Mouse (Mus musculus): Measurements from ENCODE around the gene Prmt3.

The Prmt3 gene

DNA sequence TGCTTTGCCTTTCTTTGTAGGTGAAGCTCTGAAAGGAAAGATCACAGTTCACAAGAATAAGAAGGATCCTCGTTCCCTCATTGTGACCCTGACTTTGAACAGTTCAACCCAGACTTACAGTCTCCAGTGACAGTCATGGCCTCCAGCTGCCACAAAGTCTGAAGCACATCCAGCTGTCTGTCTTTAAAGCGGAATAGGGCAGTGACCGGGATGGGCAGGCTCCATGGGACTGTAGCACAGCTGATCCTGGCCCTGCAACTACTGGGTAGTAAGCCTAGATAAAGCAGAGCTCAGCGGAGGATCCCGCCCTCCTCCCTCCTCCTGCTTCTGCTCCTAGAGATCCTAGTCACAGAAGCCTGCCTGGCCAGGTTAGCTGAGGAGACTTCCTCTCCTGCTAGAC is 79.2 kb downstream of the Prmt3 start:
- DNase-seq (ENCODE audit: low read depth) = no peak

DNA sequence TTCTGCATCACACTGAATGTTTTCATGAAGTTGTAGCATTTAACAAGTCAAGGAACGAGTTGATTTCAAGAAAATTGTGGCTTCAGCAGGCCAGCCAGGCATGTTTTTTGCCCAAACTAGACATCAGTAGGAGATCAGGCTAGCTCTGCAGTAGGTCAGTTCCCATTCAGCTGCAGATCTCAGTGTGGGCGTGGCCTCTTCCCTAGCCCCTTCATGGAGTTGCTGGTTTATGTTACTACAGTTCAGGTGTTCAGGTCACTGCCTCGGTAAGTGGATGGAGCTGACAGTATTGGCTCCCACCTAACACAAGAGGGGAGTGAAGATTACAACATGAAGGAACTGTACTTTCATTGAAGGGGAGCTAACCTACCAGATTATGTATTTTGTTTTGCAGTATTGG is 80.1 kb downstream of the Prmt3 start:
- DNase-seq (ENCODE audit: low read depth) = no peak

DNA sequence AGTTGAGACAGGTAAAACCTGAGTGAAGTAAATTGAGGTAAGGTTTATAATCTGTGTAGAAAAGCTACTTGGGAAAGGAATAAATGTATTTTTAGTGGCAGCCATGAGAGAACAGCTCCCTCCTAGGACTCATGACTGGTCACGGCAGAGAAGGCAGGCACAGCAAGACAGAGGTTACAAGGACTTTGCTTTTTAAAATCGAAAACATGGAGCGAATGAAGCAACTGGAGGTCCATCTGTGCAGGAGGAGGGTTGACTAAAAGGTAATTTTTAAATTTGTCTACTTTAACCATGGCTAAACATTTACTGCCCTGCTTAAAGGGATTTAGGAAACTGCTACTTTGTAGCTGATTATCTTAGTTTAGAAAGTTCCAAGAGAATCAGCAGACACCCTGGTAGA is 81.7 kb downstream of the Prmt3 start:
- DNase-seq (ENCODE audit: low read depth) = no peak

DNA sequence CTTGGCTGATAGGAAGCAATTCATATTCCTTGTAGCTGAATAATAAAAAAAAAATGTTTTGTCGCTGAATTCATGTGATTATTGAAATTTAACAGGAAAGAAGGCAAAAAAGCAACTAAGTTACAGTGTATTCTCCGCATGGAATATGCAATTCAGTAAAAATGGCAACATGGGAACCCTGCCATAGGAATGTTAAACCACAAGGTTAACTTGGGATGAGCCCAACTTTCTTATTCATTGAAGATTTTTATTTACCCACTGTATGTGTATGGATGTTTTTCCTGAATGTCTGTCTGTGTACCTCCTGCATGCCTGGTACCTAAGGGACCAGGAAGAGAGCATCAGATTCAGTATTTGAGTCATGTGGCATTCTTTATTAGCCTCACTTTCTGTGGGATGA is 83.0 kb downstream of the Prmt3 start:
- DNase-seq (ENCODE audit: low read depth) = no peak

DNA sequence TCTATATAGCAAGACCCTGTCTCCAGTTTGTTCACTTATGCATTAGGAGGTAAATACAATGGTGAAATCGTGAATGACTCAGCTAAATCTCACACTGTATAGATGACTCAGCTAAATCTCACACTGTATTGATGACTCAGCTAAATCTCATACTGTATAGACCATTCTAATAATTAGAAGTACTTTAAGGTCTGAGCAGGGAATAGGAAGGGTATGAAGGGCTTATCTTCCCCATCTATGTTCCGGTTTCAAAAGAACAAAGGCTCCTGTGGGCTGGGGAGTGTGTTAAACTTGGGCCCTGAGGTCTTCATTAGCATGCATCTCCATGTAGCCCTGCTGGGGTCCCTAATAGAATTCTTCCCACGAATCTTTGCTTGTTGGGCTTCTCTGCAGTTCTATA is 85.6 kb downstream of the Prmt3 start:
- DNase-seq (ENCODE audit: low read depth) = no peak

DNA sequence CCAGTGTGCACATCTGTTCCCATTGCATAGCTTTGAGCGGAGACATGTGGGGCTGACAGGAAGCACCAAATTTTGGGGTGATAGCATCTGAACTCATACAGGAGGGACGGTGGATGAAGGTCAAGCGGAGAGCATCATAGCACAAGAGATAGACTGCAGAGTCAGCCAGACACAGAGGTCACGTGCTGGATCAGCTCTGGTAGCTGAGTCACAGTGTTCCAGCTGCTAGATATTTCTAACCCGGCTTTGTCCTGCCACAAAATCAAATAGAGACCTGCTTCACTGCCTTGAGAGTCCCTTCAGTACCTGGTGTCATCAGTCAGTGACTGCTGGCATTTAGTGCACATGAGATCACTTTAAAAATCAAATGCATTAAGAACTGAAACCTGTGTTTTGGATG is 91.5 kb downstream of the Prmt3 start:
- DNase-seq (ENCODE audit: low read depth) = no peak

DNA sequence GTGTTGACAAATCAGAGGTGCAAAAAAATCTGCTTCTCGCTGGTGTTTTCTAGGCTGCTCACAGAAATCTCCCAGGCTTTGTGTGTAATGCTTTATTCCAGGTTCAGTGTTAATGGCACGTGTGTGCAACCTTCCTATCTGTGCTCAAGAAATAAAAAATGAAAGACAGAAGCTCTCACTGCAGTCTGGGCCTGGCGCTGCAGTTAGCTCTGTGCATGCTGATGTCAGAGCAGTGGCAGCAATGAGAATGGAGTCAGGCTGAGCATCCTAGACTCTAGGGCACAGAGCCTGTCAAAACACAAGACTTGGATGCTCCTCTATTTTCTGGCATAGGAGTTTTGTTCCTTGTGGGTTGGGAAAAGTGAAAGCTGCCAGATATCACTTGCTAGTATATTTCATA is 92.1 kb downstream of the Prmt3 start:
- DNase-seq (ENCODE audit: low read depth) = no peak

DNA sequence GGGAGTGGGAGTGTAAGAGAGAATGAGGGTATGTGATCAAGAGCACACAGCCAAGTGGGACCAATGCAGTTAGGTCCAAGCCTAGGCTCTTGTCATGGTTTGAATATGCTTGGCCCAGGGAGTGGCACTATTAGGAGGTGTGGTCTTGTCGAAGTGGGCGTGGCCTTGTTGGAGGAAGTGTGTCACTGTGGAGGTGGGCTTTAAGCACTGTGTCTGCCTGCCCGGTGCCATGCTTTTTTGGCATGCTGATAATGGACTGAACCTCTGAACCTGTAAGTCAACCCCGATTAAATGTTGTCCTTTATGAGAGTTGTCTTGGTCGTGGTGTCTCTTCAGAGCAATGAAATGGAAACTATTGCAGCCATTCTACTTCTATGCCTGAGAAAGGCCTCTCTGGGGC is 99.2 kb downstream of the Prmt3 start:
- no peak for DNase-seq (ENCODE audit: low read depth)

DNA sequence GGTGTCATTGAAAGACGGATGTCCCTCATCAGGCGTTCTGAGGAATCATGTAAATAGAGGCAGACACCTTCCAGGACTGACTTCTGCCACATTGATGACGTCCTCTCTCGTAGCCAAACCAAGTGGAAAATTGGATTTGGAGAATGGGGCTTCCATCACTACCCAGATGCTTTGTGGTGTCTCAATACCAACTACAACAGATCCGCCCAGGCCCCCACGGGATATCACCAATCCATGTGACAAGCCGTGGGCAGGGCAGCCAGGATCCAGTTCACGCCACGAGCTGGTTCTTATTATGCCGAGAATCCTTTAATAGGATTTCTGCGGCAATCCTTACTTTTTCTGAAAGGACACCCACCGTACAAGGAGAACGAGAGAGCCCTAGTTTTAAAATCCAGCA is 100.9 kb downstream of the Prmt3 start:
- no peak for DNase-seq (ENCODE audit: low read depth)

DNA sequence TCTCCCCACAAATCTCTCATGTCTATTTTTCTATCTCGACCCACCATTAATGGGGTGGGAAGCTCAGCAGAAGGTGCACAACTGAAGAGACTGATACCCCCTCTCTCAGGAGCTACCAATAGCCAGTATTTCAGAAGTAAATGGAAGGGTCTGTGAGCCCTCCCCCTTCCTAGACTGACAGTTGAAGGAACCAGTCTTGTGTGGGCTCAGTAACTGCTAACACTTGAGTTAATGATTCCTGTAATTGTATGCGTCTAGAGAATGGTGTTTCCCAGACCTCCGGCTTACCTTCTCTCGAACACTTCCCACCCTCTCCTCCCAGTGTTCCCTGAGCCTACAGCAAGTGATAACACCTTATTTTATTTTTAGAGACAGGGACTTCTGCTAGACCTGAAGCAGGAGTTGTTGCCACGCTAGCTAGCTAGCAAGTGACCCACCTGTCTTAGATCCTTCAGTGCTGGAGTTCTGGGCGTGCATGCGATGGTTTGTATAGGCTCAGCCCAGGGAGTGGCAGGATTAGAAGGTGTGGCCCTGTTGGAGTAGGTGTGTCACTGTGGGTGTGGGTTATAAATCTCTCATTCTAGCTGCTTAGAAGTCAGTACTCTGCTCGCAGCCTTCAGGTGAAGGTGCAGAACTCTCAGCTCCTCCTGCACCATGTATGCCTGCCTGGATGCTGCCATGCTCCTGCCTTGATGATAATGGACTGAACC is 102.0 kb downstream of the Prmt3 start:
- DNase-seq (ENCODE audit: low read depth) = no peak

DNA sequence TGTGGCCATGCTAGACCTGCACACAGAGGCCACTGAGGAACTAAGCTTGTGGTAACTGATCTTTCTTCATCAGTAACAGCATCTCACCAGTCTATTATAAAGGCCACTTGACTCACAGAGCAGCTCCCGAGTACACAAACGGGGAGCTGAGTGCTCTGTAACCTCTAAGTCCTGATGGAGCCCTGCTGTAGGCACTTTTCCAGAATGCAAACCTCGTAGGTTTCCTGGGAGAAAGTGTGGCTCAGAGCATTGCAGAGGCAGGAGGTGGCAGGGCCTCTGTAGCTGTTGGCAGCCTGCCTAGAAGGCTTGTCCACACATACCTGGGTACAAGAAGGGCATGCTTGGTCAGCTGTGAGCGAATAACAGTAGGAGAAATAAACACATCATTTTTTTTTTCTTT is 104.1 kb downstream of the Prmt3 start:
- DNase-seq (ENCODE audit: low read depth) = no peak

DNA sequence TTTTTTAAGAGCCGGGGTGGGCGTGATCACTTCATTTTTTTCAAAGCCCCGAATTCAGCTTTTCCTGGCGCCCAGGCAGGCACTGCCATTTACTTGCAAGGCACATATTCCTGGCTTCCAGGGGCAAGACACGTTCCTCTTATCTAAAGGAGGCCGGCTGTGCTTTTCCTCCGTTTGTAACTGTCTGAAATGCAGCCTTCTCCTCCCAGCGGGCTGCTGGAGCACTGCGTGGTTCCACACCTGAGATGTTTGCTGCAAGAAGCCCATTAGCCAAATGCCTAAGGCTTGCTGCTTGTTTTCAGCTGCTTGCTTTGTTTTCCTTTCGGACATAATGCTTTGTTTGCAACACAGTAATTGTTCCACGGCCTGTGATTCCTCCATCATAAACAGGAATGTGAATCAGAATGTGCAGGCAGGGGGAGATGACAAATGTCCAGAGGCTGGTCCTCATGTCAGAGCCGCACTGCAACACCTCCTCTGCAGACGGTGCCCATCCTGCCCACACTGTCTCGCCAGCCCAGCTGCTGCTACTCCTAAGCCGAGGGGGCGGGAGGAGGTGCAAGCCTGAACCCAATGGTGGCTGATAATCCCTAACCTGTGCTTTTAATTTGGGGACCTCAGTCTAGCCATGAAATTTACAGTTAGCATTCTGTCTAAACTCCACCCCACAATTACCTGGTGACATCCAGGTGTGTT is 104.7 kb downstream of the Prmt3 start:
- no peak for DNase-seq (ENCODE audit: low read depth)

DNA sequence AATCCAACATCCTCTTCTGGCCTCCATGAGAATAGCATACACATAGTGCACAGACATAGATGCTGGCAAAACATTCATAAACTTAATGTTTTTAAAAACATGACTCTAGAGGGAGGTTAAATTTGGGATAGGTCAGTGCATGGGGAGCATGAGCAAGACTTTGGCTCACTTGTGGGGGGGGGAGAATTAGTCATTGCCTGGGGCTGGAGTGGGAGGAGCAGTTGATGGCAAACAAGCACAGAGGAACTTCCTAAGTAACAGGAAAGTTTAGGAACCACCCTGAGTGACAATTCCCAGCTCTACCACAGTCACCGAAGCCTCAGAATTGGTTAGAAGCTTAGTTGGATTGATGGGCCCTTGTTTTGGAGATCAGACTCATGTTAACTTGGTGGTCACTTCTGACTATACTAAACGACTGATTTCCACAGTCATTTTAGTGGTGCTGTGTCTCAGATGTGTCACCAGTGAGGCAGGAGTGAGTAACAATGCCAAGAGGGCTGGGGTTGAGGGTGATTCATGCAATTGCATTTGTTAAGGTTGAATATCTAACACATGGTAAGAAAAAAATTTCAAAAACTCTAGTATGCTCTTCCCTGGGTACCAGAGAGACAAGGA is 109.7 kb downstream of the Prmt3 start:
- no peak for DNase-seq (ENCODE audit: low read depth)

DNA sequence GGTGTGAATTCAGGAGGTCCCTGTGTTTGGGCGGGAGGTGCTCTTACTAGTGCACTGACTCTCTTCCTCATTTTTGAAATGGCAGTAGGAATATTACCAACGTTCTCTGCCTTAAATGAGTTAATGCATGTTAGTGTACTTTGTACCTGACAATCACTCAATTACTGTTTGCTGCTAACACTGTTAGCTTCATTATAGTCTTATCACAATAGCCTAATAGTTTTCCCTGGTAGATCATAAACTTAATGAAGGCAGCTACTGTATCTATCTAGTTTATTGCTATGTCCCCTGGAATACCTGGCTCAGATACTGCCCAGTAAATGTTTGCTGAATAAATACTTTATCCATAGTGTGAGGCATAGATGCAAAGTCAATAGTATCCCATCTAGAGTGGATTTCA is 116.6 kb downstream of the Prmt3 start:
- no peak for DNase-seq (ENCODE audit: low read depth)

DNA sequence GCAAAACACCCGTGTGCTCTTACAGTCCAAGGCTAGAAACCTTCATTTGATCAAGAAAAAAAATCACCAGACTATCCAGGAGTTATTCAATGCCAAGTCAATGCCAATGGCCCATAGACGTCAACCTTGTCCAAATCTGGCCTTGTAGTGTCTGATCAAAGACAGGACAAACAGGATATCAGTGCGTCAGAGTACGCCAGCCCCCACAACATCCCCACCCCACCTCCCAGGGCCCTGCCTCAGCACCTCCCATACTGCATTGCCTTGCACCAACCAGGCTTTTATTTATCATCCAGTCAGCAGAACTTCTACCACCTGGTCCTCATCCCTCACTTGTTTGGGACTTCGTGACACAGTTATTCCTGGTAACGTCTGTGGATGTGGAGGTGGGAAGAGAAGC is 117.2 kb downstream of the Prmt3 start:
- DNase-seq (ENCODE audit: low read depth) = no peak

DNA sequence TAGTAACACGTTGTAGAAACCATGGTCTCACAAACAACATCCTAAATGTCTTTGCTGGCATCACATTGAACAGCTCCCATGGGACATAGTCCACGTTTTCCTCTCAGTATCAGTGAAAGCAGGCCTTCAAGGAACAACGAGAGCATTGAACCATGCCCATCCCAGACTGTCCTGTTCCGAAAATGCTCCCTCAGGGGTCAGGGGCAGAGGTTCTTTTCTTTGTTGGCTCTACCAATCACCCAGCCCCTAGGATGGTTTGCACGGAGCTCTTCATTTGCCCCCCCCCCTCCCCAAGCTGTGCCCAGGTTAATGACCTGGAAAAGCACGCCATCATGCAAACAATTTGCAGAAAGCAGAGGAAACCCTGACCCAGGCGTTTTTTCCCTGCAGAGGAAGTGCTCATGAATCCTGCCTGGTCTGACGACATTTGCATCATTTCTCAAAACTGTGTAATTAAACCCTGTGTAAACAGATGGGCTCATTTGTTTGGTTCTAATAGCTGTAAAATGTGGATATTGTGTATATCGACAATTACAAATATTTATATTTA is 123.9 kb downstream of the Prmt3 start:
- no peak for DNase-seq (ENCODE audit: low read depth)

DNA sequence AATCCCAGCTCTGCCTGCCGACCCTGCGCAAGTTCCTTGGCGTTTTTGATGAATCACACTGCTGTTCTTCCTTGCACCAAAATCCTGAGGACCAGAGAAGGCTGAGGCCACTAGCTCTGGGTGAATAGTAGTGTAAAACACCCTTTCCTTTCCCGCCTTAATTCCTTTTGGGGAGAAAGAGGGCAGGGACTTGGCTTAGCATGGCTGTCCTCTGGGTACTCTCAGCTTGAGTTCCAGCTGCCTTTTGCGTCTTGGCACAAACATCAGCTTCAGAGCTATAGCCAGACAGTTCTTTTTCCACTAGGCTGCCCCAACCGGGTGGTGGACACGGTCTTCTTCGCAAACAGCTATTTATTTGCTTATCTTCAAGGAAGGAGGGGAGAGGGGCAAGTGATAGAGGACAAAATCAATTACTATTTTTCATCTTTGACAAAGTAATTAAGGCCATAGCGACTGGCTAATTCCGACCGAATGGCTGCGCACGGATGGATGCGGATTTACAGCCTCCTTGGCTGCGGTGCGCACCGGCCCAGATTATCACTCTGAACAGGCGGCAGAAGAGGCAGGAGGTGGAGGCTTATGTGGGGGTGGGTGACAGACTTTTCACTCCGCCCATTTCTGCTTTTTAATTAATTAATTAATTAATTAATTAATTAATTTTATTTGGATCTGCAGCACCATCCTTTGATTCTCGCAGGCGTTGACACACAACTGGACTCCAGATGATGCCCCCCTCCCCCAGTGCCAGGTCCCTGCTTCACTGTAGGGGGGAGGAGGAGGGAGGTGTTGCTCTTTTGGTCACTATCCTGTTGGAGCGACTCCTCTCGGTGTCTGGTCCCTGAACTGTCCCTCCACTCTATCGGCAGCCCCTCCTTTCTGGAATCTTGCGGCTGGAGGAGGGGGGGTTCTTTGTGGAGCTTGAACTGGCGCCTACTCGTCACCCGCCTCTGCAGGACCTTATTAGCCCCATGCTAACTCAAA is 129.3 kb downstream of the Prmt3 start:
- no peak for DNase-seq (ENCODE audit: low read depth)

Measured in induced T-regulatory cell, adult 2 months (primary cell).